Mouse (Mus musculus): ENCODE results near the gene Senp6. TPM values are rescaled to one million over a fixed set of nuclear protein-coding genes. Genes with fewer than 3 reads are reported as not detected.
A peak's percentile ranks its signal among the peaks of the same experiment; 100 is the strongest.
"Not testable (repeated sequence)": the region's sequence is repeated elsewhere in the genome, so short reads cannot be mapped to it uniquely, and the experiment has no call there.

Gene Senp6
- 29.8 and 30.7 TPM in 2 replicates for polyA plus RNA-seq (2016; fragmentation: Nextera tagmentation; extraction: Ambion mirVana)

DNA sequence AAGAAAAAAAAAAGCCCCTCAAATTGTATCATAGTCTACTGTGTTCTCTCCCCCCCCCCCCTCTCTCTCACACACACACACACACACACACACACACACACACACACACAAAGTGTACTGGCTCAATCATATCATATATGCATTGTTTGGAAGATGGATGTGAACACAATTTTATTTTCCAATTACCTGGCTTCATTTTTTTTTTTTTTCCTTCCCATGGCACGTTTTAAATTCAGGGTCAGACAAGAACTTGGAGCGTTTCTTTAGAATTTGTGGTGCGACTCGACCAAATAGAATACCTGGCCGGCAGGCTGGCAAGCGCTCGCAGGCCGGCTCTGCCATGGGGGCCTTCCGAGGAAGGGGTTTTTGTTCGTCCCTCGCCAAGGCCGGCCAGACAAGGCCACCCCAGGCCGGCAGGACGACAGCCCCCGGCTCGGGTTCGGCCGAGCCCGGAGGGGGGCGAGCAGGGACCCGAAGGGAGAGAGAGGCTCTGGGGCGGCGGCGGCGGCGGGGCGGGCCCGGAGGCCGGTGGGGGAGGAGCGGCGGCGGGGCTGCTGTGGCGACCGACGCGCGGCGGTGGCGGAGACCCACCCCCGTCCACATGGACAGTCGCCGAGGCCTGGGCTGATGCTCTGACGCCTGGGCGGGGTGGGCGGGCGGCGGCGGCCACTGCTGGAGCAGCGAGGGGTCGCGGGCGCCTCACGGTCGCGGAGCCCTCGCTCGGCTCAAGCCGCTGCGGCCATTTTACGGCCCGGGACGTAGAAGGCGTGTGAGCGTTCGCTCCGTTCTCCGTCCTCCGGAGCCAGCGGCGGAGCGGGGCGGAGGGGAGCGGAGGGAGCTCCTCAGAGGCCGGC lies at the start of gene Senp6:
Gene Senp6, plus strand, starts transcription at position 537 of the 854 bp plus-strand sequence.
- Histone ChIP-seq H3K9me3 (replicated peaks) (peaks cover 12% of the 10 kb centered on the region; the same call in 1 of the 2 replicates), H3K27ac (peak within 1 kb of the TSS; percentile 95), H3K4me3 (peak within 1 kb of the TSS; percentile 98), H3K9ac (peak within 1 kb of the TSS; percentile 99), H3K36me3 (no peaks in the 10 kb centered on the region), H3K4me2 (peak within 1 kb of the TSS; percentile 78), H3K27me3 (replicated peaks) (no peaks in the 10 kb centered on the region), H3K4me1 (peaks cover 34% of the 10 kb centered on the region)
- peak; percentile 86 for ATAC-seq
- WGBS (ENCODE audit: insufficient replicate concordance), result under 1% methylated on average over 69 of the region's 74 CpGs

DNA sequence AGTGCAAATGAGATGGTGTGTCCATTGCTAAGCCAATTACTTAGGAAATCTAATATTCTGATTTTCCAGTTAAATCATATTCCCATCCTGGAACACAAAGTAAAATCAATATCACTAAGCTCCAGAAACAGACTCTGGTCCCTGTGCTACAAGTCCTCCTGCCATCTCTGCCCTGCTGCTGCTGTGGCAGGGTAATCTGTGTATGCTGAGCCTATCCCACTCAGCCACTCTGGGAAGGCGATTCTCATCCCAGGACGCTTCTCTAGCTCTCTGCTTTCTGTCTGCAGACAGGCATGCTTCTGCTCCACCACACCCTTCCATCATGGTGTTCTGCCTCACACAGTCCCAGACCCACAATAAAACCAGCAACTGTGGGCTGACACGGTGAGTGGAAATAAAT lies 46.3 kb upstream of the Senp6 start:
- Histone ChIP-seq H3K9me3 (replicated peaks) (no peaks in the 10 kb centered on the region), H3K27ac (no peak overlapping the region), H3K27me3 (replicated peaks) (no peaks in the 10 kb centered on the region), H3K4me2 (no peak overlapping the region), H3K9ac (no peak overlapping the region), H3K4me1 (no peaks in the 10 kb centered on the region), H3K36me3 (no peaks in the 10 kb centered on the region), H3K4me3 (no peak overlapping the region)
- no peak for ATAC-seq
- WGBS (ENCODE audit: insufficient replicate concordance), result 62% methylated on average over 3 of the region's 3 CpGs

DNA sequence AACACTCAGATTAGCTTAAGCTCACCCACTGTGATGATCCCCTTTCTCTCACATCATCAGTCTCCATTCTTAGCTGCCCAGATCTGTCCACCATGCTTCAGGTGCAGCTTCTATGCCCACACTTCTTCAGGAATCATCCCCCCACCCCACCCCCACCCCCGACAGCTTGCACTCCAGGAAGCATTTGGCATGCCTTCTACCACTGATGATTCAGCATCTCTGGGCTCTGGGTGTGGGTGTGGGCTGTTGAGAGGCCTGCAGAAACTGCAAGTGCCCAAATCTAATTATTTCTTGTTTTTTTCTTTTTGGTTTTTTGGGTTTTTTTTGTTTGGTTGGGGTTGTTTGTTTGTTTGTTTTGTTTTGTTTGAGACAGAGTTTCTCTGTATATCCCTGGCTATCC lies 45.1 kb upstream of the Senp6 start:
- 8% methylated on average over 1 of the region's 1 CpGs for WGBS (ENCODE audit: insufficient replicate concordance)
- H3K4me2 ChIP-seq, result no peak overlapping the region
- no peak overlapping the region for H3K4me3 ChIP-seq
- no peaks in the 10 kb centered on the region for H3K36me3 ChIP-seq
- no peak overlapping the region for H3K9ac ChIP-seq
- no peaks in the 10 kb centered on the region for H3K9me3 ChIP-seq (replicated peaks)
- no peak for ATAC-seq
- no peak overlapping the region for H3K27ac ChIP-seq
- H3K27me3 ChIP-seq (replicated peaks), result no peaks in the 10 kb centered on the region
- no peaks in the 10 kb centered on the region for H3K4me1 ChIP-seq

DNA sequence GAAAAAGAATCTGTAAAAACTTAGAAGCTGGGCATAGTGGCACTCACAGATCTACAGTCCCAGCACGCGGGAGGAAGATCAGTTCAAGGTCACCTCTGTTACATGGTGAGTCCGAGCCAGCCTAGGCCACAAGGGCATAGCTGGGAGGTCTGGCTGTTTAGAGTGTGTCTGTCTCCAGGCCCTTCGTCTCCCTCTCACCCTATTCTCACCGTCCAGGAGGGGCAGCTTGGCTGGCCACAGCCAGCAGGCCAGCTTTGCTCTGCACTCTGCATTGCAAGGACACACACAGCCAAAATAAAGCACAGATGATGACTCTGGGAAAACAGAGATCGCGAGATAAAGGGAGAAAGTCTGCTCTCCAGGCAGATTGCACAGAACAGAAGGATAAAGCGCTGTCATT lies 43.9 kb upstream of the Senp6 start:
- Histone ChIP-seq H3K4me1 (no peaks in the 10 kb centered on the region), H3K4me3 (no peak overlapping the region), H3K27ac (no peak overlapping the region), H3K36me3 (no peaks in the 10 kb centered on the region), H3K4me2 (no peak overlapping the region), H3K9ac (no peak overlapping the region), H3K9me3 (replicated peaks) (no peaks in the 10 kb centered on the region), H3K27me3 (replicated peaks) (no peaks in the 10 kb centered on the region)
- 72% methylated on average over 8 of the region's 8 CpGs for WGBS (ENCODE audit: insufficient replicate concordance)
- ATAC-seq, result no peak

DNA sequence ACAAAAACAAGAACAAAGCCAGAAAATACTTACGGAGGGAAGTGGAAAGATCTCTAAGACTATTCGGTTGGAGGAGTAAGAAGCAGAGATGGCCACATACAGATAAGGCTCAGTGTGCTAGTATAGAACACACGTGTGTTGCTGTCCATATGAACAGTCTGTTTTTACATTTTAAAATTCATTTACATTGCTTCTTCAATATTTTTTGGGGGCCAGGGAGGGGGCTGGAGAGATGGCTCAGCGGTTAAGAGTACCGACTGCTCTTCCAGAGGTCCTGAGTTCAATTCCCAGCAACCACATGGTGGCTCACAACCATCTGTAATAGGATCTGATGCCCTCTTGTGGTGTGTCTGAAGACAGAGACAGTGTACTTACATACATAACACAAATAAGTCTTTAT lies 41.4 kb upstream of the Senp6 start:
- ATAC-seq; H3K27me3 ChIP-seq (replicated peaks); H3K27ac ChIP-seq; H3K4me1 ChIP-seq; H3K36me3 ChIP-seq; H3K9me3 ChIP-seq (replicated peaks); H3K4me2 ChIP-seq; H3K4me3 ChIP-seq; H3K9ac ChIP-seq: not testable (repeated sequence)
- WGBS (ENCODE audit: insufficient replicate concordance), result 63% methylated on average over 5 of the region's 5 CpGs

DNA sequence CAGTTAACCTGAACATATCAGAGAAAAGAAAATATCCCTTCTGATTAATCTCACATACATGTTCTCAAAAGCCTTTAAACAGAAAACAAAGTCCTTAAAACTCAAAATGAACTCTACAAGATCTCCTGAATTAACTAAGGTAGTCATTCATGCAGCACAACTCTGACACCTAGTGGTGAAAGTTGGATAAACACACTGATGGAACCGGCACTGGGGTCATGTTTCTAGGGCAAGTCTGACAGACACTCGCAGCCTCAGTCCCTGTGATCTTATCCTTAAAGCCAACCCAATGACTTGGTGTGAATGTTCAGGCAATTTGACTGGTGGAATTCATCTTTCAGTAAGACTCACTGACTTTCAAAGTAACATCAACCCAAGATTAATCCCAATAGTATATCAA lies 40.7 kb upstream of the Senp6 start:
- Histone ChIP-seq H3K27ac (no peak overlapping the region), H3K36me3 (no peaks in the 10 kb centered on the region), H3K27me3 (replicated peaks) (no peaks in the 10 kb centered on the region), H3K4me3 (no peak overlapping the region), H3K9me3 (replicated peaks) (no peaks in the 10 kb centered on the region), H3K9ac (no peak overlapping the region), H3K4me1 (no peaks in the 10 kb centered on the region), H3K4me2 (no peak overlapping the region)
- ATAC-seq, result no peak
- 4% methylated on average over 2 of the region's 2 CpGs for WGBS (ENCODE audit: insufficient replicate concordance)

DNA sequence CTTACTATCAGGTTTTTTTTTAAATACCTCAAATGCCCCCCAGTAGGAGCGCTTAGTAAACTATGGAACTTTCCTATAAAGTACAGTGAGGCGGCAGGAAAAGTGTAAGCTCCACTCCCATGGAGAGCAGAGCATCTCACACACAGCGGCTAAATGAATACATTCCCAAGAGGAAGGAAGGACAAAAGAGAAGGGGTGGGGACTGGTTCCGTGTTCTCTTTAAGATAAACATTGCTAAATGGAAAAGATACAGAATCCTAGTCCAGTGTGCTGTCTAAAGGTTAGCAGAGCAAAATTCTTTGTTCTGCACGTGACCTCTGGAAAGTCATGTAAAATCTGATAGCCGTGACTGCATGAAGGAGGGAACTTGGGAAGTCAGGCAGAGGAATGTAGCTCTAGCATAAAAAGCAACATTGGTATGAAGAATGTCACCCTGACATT lies 40.1 kb upstream of the Senp6 start:
- 63% methylated on average over 6 of the region's 6 CpGs for WGBS (ENCODE audit: insufficient replicate concordance)
- no peaks in the 10 kb centered on the region for H3K4me1 ChIP-seq
- H3K9ac ChIP-seq, result no peak overlapping the region
- H3K27ac ChIP-seq, result no peak overlapping the region
- no peak overlapping the region for H3K4me2 ChIP-seq
- H3K9me3 ChIP-seq (replicated peaks), result no peaks in the 10 kb centered on the region
- H3K27me3 ChIP-seq (replicated peaks), result no peaks in the 10 kb centered on the region
- no peak overlapping the region for H3K4me3 ChIP-seq
- H3K36me3 ChIP-seq, result no peaks in the 10 kb centered on the region
- ATAC-seq, result no peak

DNA sequence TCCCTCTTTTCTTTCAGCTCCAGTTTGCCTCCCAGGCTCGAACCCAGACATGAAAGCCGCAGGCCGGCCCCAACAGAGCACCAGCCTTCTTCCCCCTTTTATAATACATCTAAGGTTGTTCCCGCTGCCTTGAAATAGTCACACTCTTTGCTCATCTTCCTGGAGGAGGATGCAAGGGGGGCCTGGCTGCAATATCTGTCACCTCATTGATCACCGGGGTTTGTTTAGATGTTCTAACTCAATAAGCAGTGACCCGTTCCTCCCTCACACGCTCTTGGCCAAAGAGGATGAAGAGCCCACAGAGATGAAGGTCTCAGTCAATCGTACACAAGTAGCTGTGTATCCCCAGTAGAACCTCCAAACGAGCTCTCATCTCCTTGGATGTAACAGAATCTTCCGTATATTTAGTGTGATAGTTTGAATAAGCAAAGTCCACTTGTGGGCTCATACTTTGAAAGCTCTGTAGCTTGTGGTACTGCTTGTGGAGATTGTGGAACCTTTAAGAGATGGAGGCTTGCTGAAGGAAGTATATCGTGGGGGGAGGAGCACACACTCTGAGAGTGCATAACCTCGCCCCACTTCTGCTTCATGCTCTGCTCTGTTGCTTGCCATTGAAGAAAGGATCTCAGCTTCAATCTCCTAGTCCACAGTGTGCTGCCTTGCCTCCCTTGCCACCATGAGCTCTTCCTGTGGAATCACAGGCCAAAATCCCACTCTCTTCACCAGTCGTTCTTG lies 29.3 kb upstream of the Senp6 start:
- 65% methylated on average over 13 of the region's 13 CpGs for WGBS (ENCODE audit: insufficient replicate concordance)
- Histone ChIP-seq H3K27ac (no peak overlapping the region), H3K9me3 (replicated peaks) (no peaks in the 10 kb centered on the region), H3K27me3 (replicated peaks) (no peaks in the 10 kb centered on the region), H3K36me3 (no peaks in the 10 kb centered on the region), H3K4me2 (no peak overlapping the region), H3K9ac (no peak overlapping the region), H3K4me3 (no peak overlapping the region), H3K4me1 (no peaks in the 10 kb centered on the region)
- no peak for ATAC-seq

DNA sequence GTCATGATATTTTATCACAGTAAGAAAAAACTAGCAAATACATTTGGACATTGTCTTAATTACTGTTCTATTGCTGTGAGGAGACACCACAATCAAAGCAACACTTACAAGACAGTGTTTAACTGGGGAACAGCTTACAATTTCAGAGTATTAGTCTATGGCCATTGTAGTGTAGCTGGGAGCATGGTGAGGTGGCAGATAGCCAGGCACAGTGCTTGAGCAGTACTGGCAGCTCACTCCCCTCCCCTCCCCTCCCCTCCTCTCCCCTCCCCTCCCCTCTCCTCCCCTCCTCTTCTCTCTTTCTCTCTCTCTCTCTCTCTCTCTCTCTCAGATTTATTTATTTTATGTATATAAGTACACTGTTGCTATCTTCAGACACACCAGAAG lies 28.7 kb upstream of the Senp6 start:
- Histone ChIP-seq H3K9ac (no peak overlapping the region), H3K27ac (no peak overlapping the region), H3K36me3 (no peaks in the 10 kb centered on the region), H3K4me1 (no peaks in the 10 kb centered on the region), H3K27me3 (replicated peaks) (no peaks in the 10 kb centered on the region), H3K4me3 (no peak overlapping the region), H3K9me3 (replicated peaks) (no peaks in the 10 kb centered on the region), H3K4me2 (no peak overlapping the region)
- ATAC-seq, result no peak

DNA sequence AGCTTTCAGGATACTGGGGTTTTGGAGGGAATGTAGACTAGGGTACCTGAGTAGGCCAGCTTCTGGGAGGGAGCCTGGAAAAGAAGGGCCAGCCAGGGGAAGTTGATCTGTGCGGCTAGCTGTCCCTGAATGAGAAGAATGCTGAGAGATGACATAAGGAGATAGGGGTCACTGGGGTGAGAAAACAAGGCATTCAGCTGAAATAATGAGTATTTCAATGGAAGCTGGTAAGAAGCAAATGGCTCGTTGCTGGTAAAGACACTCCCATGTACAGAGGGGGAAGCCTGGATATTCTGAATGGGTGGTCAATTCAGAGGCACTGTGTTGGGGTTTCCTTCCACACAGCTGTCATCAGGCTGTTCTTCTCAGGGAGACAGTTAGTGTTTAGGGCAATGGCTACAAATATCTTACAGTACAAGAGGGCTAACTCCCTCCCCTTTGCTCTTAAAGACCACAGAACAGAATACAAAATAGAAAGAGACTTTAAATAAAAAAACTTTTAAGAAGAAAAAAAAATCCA lies 27.3 kb upstream of the Senp6 start:
- no peak for ATAC-seq
- Histone ChIP-seq H3K27ac (no peak overlapping the region), H3K4me1 (no peaks in the 10 kb centered on the region), H3K9me3 (replicated peaks) (no peaks in the 10 kb centered on the region), H3K9ac (no peak overlapping the region), H3K36me3 (no peaks in the 10 kb centered on the region), H3K27me3 (replicated peaks) (no peaks in the 10 kb centered on the region), H3K4me2 (no peak overlapping the region), H3K4me3 (no peak overlapping the region)
- WGBS (ENCODE audit: insufficient replicate concordance), result 32% methylated on average over 2 of the region's 2 CpGs

DNA sequence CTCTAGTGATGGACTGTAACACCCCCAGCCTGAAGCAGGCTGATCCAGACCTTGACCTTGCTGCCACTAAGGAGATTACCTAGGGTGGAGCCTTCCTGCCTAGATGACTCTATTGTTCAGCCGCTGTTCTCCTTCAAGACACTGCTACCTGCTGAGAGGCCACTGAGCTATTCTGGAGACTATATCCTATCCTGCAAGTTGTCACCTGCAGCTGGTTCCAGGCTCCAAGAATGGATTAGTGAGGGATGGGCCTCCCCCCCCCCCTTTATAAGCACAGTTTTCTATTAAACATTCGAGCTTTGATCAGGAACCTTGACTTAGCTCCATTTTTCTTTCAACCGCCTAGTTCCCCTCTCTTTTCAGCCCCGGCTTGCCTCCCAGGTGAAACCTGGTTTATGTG lies 22.4 kb upstream of the Senp6 start:
- not testable (repeated sequence) for ATAC-seq; H3K4me3 ChIP-seq; H3K4me2 ChIP-seq; H3K9ac ChIP-seq; H3K27me3 ChIP-seq (replicated peaks); H3K4me1 ChIP-seq; H3K36me3 ChIP-seq; H3K9me3 ChIP-seq (replicated peaks); H3K27ac ChIP-seq
- WGBS (ENCODE audit: insufficient replicate concordance), result 63% methylated on average over 4 of the region's 4 CpGs

DNA sequence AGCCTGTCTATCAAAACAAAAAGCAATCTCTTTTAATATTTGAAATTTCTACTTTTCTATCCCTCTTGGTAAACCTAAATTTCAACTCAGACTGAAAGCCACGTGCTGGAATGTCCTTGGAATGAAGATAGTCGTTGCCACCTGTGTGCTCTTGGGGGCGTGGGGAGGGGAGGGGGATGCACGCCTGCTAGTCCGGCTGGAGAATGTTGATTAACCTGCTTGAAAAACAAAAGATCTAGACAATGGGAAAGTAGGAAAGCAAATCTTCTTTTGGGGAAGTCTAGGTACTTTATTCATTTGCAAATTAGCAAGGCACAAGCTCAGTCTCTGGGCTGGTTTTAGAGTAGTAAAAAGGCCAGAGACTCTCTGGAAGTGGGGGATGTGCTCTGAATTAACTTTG lies 17.4 kb upstream of the Senp6 start:
- not testable (repeated sequence) for H3K4me3 ChIP-seq; H3K4me2 ChIP-seq; H3K9me3 ChIP-seq (replicated peaks); H3K27ac ChIP-seq; ATAC-seq; H3K27me3 ChIP-seq (replicated peaks); H3K36me3 ChIP-seq; H3K9ac ChIP-seq; H3K4me1 ChIP-seq
- 60% methylated on average over 5 of the region's 5 CpGs for WGBS (ENCODE audit: insufficient replicate concordance)

All from liver, embryonic 12.5 days (tissue).